In the genomic region with DNA sequence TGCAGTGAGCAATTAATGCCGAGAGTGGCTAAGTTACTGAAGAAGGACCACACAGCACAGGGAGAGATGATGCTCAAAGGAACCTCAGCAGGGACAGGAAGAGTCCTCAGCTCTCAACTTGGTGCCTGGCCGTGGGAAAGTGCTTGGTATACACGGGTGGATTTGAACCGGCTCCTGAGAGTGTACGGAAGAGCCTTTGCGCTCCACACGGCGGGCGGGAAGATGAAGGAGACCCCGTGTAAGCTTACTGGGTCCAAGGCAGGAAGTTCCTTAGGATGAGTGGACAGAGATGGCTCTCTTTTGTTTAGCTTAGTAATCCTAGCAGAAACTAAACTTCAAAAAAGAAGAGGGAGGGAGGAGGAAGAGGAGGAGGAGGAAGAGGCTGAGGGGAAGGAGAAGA, we compare ENCODE assay signal across 34 mouse cellular contexts.
"Had no signal": no experiment of that assay in that cellular context is flagged by ENCODE, and none has a peak within 500 bp of the region (broad histone marks: within the 10 kb centered on the region; RNA-seq: fewer than 3 reads in every experiment).

No protein-coding gene starts in this region.

- ATAC-seq: hindbrain, embryonic 16.5 days; hindbrain, postnatal 0 days; inflammation-experienced regulatory T-cells, adult 6 months; intestine, postnatal 0 days had no signal

- H3K36me3 ChIP-seq: heart, embryonic 12.5 days; heart, embryonic 13.5 days; heart, embryonic 15.5 days; hindbrain, embryonic 10.5 days; hindbrain, embryonic 12.5 days; hindbrain, embryonic 13.5 days; hindbrain, embryonic 15.5 days; intestine, embryonic 15.5 days; kidney, embryonic 15.5 days had no signal

- H3K4me1 ChIP-seq: heart, embryonic 12.5 days; heart, embryonic 13.5 days; heart, embryonic 15.5 days had no signal

- H3K27me3 ChIP-seq: heart, embryonic 15.5 days; hindbrain, embryonic 12.5 days; hindbrain, embryonic 13.5 days; hindbrain, embryonic 15.5 days; intestine, embryonic 15.5 days; kidney, embryonic 15.5 days had no signal

- DNase-seq: heart, postnatal 10 days; heart, postnatal 14 days; heart, postnatal 36 days; heart, postnatal 4 days; kidney, adult 11 months; kidney, adult 18-20 months; kidney, adult 2 months; kidney, adult 8-10 months; kidney, adult 9 months; kidney, postnatal 10 days; kidney, postnatal 14 days; kidney, postnatal 25 days; kidney, postnatal 36 days; kidney, postnatal 4 days; layer of hippocampus, adult 9-11 months; layer of hippocampus, postnatal 36 days had no signal

- H3K4me3 ChIP-seq: heart, embryonic 12.5 days; heart, embryonic 13.5 days; heart, embryonic 15.5 days; hindbrain, embryonic 10.5 days; hindbrain, embryonic 12.5 days; hindbrain, embryonic 13.5 days; hindbrain, embryonic 15.5 days; intestine, embryonic 15.5 days; kidney, embryonic 15.5 days; layer of hippocampus, adult 2 months; left cerebral cortex, adult 2 months had no signal

- H3K4me2 ChIP-seq: heart, embryonic 11.5 days; heart, embryonic 12.5 days; heart, embryonic 13.5 days; heart, embryonic 15.5 days; hindbrain, embryonic 12.5 days; hindbrain, embryonic 13.5 days; hindbrain, embryonic 14.5 days; hindbrain, embryonic 15.5 days; intestine, embryonic 15.5 days had no signal

- H3K9me3 ChIP-seq: heart, embryonic 13.5 days; heart, embryonic 15.5 days; hindbrain, embryonic 10.5 days; hindbrain, embryonic 12.5 days; hindbrain, embryonic 13.5 days; hindbrain, embryonic 15.5 days; intestine, embryonic 15.5 days; kidney, embryonic 15.5 days had no signal

- H3K27ac ChIP-seq: heart, embryonic 13.5 days; heart, embryonic 15.5 days; hindbrain, embryonic 10.5 days; hindbrain, embryonic 12.5 days; hindbrain, embryonic 13.5 days; hindbrain, embryonic 14.5 days; hindbrain, embryonic 15.5 days; hindbrain, postnatal 0 days; intestine, embryonic 15.5 days; kidney, embryonic 15.5 days; kidney, postnatal 0 days; layer of hippocampus, adult 2 months; left cerebral cortex, adult 2 months had no signal

- H3K9ac ChIP-seq: heart, embryonic 12.5 days; heart, embryonic 13.5 days; heart, embryonic 15.5 days; hindbrain, embryonic 12.5 days; hindbrain, embryonic 13.5 days; hindbrain, embryonic 14.5 days; hindbrain, embryonic 15.5 days; intestine, embryonic 15.5 days; kidney, embryonic 15.5 days had no signal
